Mouse (Mus musculus) kidney, postnatal 0 days (tissue): Measurements from ENCODE around the gene Slc12a5. TPM values are rescaled to one million over a fixed set of nuclear protein-coding genes. Genes with fewer than 3 reads are reported as not detected.

Source experiments
- ATAC-seq: fragments of 200-750 bp; cut with Nextera tagmentation; replicated peaks from 2 replicates; pipeline ENCODE4 v1.8.0; 2017; ENCODE audit warnings: low read depth, moderate number of reproducible peaks, moderate TSS enrichment, moderate library complexity; ENCODE audit not compliant: low FRiP score
- DNase-seq: peaks from one replicate; pipeline ENCODE4 v3.0.0-alpha.2; 2016; ENCODE audit warnings: low spot score
- H3K27ac ChIP-seq: fragments of 300-500 bp; sonication (generic); 2 replicates; pipeline ENCODE4 v1.5.1; 2014; ENCODE audit warnings: mild to moderate bottlenecking
- H3K27me3 ChIP-seq: fragments of 300-500 bp; sonication (generic); 2 replicates; pipeline ENCODE4 v1.6.1; 2014; ENCODE audit warnings: low read length, mixed read lengths; ENCODE audit not compliant: insufficient read depth
- H3K36me3 ChIP-seq: fragments of 300-500 bp; sonication (generic); 2 replicates; pipeline ENCODE4 v1.6.1; 2014; ENCODE audit warnings: low read length, mixed read lengths; ENCODE audit not compliant: insufficient read depth
- H3K4me1 ChIP-seq: fragments of 300-500 bp; sonication (generic); replicated peaks from 2 replicates; pipeline ENCODE4 v1.6.1; 2014; ENCODE audit warnings: antibody characterized with exemption, low read length, mixed read lengths; ENCODE audit not compliant: insufficient read depth
- H3K4me2 ChIP-seq: fragments of 300-500 bp; sonication (generic); 2 replicates; pipeline ENCODE4 v1.6.1; 2014; ENCODE audit warnings: mild to moderate bottlenecking, low read length, moderate library complexity, mixed read lengths
- H3K4me3 ChIP-seq: fragments of 300-500 bp; sonication (generic); replicated peaks from 2 replicates; pipeline ENCODE4 v1.5.1; 2014; ENCODE audit warnings: low read depth, low read length
- H3K9ac ChIP-seq: fragments of 300-500 bp; sonication (generic); 2 replicates; pipeline ENCODE4 v1.6.1; 2014; ENCODE audit warnings: low read depth, low read length
- H3K9me3 ChIP-seq: fragments of 300-500 bp; sonication (generic); replicated peaks from 2 replicates; pipeline ENCODE4 v1.6.1; 2016; ENCODE audit warnings: low read length, inconsistent platforms, mixed read lengths
- CTCF ChIP-seq: IDR thresholded peaks from 2 replicates; pipeline ENCODE4 v1.5.1; 2016; ENCODE audit warnings: antibody characterized with exemption, low read depth, mild to moderate bottlenecking, moderate library complexity
- WGBS: fragments of 180-500 bp; shearing (Covaris S2); extraction: QIAGEN DNeasy Blood & Tissue Kit; methylation state at CpG from one replicate; pipeline ENCODE4 v1.1.7; 2014; 5-methylcytosine and 5-hydroxymethylcytosine counted together
- polyA plus RNA-seq: library from polyadenylated mRNA; unstranded; fragments of >200 nt; fragmentation: Nextera tagmentation; extraction: Ambion mirVana; gene quantifications from 2 replicates; pipeline ENCODE4 v1.2.1, GENCODE M21; 2015

Gene Slc12a5
- polyA plus RNA-seq, 1 experiment from 2014 or later: 0.68 TPM

DNA sequence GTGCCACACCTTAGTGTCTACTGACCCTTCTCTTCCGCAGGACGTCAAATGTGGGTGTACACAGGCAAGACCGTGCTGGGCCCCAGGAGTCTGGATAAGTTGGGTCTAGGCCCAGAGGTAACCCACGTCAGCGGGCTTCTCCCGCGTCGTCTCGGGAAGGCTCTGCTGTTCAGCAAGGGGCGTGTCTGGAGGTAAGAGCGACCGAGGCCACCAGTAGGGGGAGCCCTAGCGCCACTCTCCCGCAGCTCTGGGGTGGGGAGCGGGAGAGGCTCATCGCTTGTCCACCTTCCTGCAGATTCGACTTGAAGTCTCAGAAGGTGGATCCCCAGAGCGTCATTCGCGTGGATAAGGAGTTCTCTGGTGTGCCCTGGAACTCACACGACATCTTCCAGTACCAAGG lies 7.4 kb upstream of the Slc12a5 start:
- peak; percentile 88 for DNase-seq

DNA sequence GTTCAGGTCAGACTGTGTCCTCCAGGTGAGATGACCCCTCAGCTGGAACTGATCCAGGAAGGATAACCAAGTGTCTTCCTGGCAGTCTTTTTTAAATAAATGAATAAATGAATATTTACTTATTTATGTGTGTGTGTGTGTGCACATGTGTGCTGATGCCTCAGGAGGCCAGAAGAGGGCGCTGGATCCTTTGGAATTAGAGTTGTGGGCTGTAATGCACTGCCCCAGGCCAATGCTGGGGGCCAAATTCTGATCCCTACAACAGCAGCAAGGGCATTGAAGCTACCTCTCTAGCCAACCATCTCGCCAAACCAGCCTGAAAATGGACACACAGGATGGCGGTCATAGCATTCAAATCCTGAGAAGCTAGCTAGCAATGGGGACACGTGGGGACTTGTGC lies 4.9 kb upstream of the Slc12a5 start:
- TF ChIP-seq CTCF: no peak
- DNase-seq: no peak
- Histone ChIP-seq H3K4me1 (peaks cover under 1% of the 10 kb centered on the region; the same call in 1 of the 2 replicates), H3K36me3 (no peaks in the 10 kb centered on the region), H3K9me3 (no peaks in the 10 kb centered on the region), H3K9ac (no peak overlapping the region), H3K4me2 (no peak overlapping the region), H3K27me3 (peaks cover 8% of the 10 kb centered on the region), H3K27ac (no peak overlapping the region), H3K4me3 (no peak overlapping the region)
- WGBS: 74% methylated on average over 4 of the region's 4 CpGs
- ATAC-seq: no peak

More for the DNA sequence above, 7.4 kb upstream of the Slc12a5 start:
- H3K9me3 ChIP-seq: no peaks in the 10 kb centered on the region
- H3K9ac ChIP-seq: no peak overlapping the region
- H3K4me2 ChIP-seq: no peak overlapping the region
- H3K4me3 ChIP-seq: no peak overlapping the region
- no peak overlapping the region for H3K27ac ChIP-seq
- TF ChIP-seq CTCF: peak; percentile 89
- H3K27me3 ChIP-seq: peaks cover 25% of the 10 kb centered on the region
- peak; percentile 69; the same call in 1 of the 2 replicates for ATAC-seq
- WGBS: 3% methylated on average over 21 of the region's 21 CpGs
- H3K4me1 ChIP-seq: no peaks in the 10 kb centered on the region
- H3K36me3 ChIP-seq: no peaks in the 10 kb centered on the region

DNA sequence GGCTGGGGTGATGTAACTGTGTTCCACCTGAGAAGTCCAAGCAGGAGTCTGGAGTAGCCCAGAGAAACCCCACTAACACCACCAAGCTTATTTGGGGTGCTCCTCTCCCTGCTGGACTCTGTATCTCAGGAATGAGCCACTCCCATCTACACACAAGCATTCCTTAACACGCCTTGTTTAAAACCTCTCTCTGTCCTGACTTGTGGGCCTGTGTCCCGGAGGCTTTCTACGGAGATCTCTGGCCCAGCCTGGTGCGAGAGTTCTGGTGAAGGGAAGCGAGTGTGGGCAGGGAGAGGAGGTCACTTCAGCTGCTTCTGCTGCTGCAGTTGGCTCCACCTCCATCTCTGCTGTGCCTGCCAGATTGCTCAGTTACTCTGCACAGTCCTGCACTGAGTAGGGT lies 4.4 kb upstream of the Slc12a5 start:
- Histone ChIP-seq H3K27ac (no peak overlapping the region), H3K4me3 (no peak overlapping the region), H3K9me3 (no peaks in the 10 kb centered on the region), H3K4me2 (no peak overlapping the region), H3K36me3 (no peaks in the 10 kb centered on the region), H3K4me1 (peaks cover 5% of the 10 kb centered on the region), H3K27me3 (peaks cover 4% of the 10 kb centered on the region; the same call in 1 of the 2 replicates), H3K9ac (no peak overlapping the region)
- no peak for TF ChIP-seq CTCF
- DNase-seq (no peak), ATAC-seq (no peak)
- WGBS: 70% methylated on average over 5 of the region's 5 CpGs

GRCm38 (mm10) chr2:164957548-164958315 lies 2.9 kb upstream of the Slc12a5 start:
- peaks cover 8% of the 10 kb centered on the region for H3K4me1 ChIP-seq
- WGBS: 72% methylated on average over 9 of the region's 9 CpGs
- ATAC-seq: no peak
- DNase-seq: no peak
- peak; percentile 10; the same call in 1 of the 2 replicates for TF ChIP-seq CTCF
- H3K27ac ChIP-seq: no peak overlapping the region
- no peaks in the 10 kb centered on the region for H3K9me3 ChIP-seq
- H3K4me2 ChIP-seq: no peak overlapping the region
- H3K27me3 ChIP-seq: no peaks in the 10 kb centered on the region; the same call in 1 of the 2 replicates
- no peaks in the 10 kb centered on the region for H3K36me3 ChIP-seq
- H3K9ac ChIP-seq: no peak overlapping the region
- H3K4me3 ChIP-seq: no peak overlapping the region

DNA sequence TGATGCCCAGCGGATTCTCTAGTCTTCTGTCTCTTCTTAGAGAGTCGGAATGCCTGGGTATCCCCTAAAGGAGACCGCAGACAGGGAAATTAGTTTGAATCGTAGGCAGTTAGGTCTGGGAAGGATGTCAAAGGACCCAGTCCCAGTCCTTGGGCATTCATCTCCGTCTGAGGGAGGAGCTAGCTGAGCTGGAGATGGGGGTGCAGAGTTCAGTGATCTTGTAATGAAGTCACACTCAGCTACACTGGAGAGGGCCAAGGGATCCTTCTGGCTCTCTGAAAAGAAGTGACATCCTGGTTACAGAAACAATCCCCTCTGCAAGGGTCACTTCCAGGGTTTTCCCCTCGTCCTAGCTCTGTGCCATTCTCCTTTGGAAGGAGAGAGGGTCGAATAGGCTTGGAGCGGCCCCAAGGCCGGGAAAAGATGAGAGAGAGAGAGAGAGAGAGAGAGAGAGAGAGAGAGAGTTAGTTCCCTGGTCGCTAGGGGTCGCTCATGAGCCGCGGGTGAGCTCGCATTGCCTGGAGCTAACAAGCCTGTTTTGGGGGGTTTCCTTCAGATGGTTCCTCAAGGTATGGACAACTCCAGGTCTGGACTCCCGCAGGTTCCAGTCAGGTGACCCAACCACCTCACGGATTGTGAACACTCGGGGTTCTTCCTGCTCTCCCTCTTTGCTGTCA lies 1.0 kb downstream of the Slc12a5 start:
- WGBS: 7% methylated on average over 17 of the region's 17 CpGs
- Histone ChIP-seq H3K9ac (no peak overlapping the region), H3K4me2 (no peak overlapping the region), H3K36me3 (no peaks in the 10 kb centered on the region), H3K4me3 (no peak overlapping the region), H3K9me3 (no peaks in the 10 kb centered on the region), H3K4me1 (peaks cover 8% of the 10 kb centered on the region), H3K27me3 (peaks cover 4% of the 10 kb centered on the region), H3K27ac (no peak overlapping the region)
- ATAC-seq: 0 out of 2 replicates have a peak, but pooled peaks have one; percentile 17
- TF ChIP-seq CTCF: peak; percentile 79
- DNase-seq: peak; percentile 58

- DNase-seq: no peak
- H3K9ac ChIP-seq: no peak overlapping the region
- no peak for ATAC-seq
- no peak; the same call in 1 of the 2 replicates for TF ChIP-seq CTCF
- no peak overlapping the region for H3K27ac ChIP-seq
- WGBS: 45% methylated on average over 7 of the region's 7 CpGs
- peaks cover 9% of the 10 kb centered on the region for H3K27me3 ChIP-seq
- no peaks in the 10 kb centered on the region for H3K9me3 ChIP-seq
- peaks cover 8% of the 10 kb centered on the region for H3K4me1 ChIP-seq
- H3K36me3 ChIP-seq: no peaks in the 10 kb centered on the region
- no peak overlapping the region for H3K4me2 ChIP-seq
- no peak overlapping the region for H3K4me3 ChIP-seq
These were observed 1.6 kb downstream of the Slc12a5 start for GRCm38 (mm10) chr2:164962183-164962580.
